9 mouse cellular contexts compared by ENCODE assay signal in genomic region chr10:33986771-33987170, GRCm38 (mm10). TPM values are rescaled to one million over a fixed set of nuclear protein-coding genes. Genes with fewer than 3 reads are reported as not detected.
A peak's percentile ranks its signal among the peaks of the same experiment; 100 is the strongest.
DNase-seq lines count a peak whose midpoint lies in the region; ATAC-seq and TF ChIP-seq lines count a peak whose summit lies in the region.
"Had no signal": no experiment of that assay in that cellular context is flagged by ENCODE, and none has a peak within 500 bp of the region (broad histone marks: within the 10 kb centered on the region; RNA-seq: fewer than 3 reads in every experiment).

No protein-coding gene starts in this region.

- DNase-seq in ES-CJ7 (ENCODE audit: low read depth, low spot score), result peak; percentile 97
- peak; percentile 35 for DNase-seq in adrenal gland, adult 8-10 months
- peak; percentile 62 for DNase-seq in embryo, embryonic 9.5 days (ENCODE audit: extremely low spot score)
- DNase-seq in heart, postnatal 0 days (ENCODE audit: low spot score), result peak; percentile 72
- DNase-seq in layer of hippocampus, adult 11-12 months (ENCODE audit: low spot score), result peak; percentile 81
- peak; percentile 92 for DNase-seq in lung, embryonic 14.5 days
- peak; percentile 69 for DNase-seq in retina, adult 2 months (ENCODE audit: low read depth, low spot score)
- peak; percentile 29 for DNase-seq in yolk sac, embryonic 10.5 days (ENCODE audit: low spot score)

- H3K9me3 ChIP-seq in heart, postnatal 0 days (replicated peaks; ENCODE audit: control insufficient read depth, low read length), result no peaks in the 10 kb centered on the region
- H3K9me3 ChIP-seq in lung, embryonic 14.5 days (ENCODE audit: low read depth, low read length), result no peaks in the 10 kb centered on the region

- peaks cover 4% of the 10 kb centered on the region; the same call in 1 of the 2 replicates for H3K36me3 ChIP-seq in heart, postnatal 0 days (replicated peaks; ENCODE audit: control insufficient read depth, insufficient read depth, low read length)
- H3K36me3 ChIP-seq in lung, embryonic 14.5 days (ENCODE audit: insufficient read depth), result peaks cover 6% of the 10 kb centered on the region; the same call in 1 of the 2 replicates

- H3K4me3 ChIP-seq in heart, postnatal 0 days (ENCODE audit: low read depth, low read length), result no peak overlapping the region
- no peak overlapping the region for H3K4me3 ChIP-seq in lung, embryonic 14.5 days (ENCODE audit: low read depth, low read length)

- no peaks in the 10 kb centered on the region for H3K4me1 ChIP-seq in heart, postnatal 0 days (ENCODE audit: control insufficient read depth, insufficient read depth)
- H3K4me1 ChIP-seq in lung, embryonic 14.5 days (ENCODE audit: insufficient read depth), result no peaks in the 10 kb centered on the region

- TF ChIP-seq EP300 in heart, postnatal 0 days (IDR thresholded peaks at IDR 0.05; ENCODE audit: low read depth), result no peak

- 14% methylated on average over 4 of the region's 4 CpGs for WGBS in heart, postnatal 0 days
- WGBS in lung, embryonic 14.5 days, result 19% methylated on average over 4 of the region's 4 CpGs

- H3K4me2 ChIP-seq in heart, postnatal 0 days (ENCODE audit: low read depth, low read length), result no peak overlapping the region
- no peak overlapping the region for H3K4me2 ChIP-seq in lung, embryonic 14.5 days

- peak; percentile 36; the same call in 1 of the 2 replicates for ATAC-seq in heart, postnatal 0 days (ENCODE audit: insufficient read depth, low read depth)
- ATAC-seq in lung, embryonic 14.5 days (ENCODE audit: insufficient read depth), result peak; percentile 69; the same call in 1 of the 2 replicates

- H3K27ac ChIP-seq in heart, postnatal 0 days (ENCODE audit: low read depth), result no peak overlapping the region
- H3K27ac ChIP-seq in lung, embryonic 14.5 days (ENCODE audit: low read depth), result no peak overlapping the region

- H3K27me3 ChIP-seq in heart, postnatal 0 days (ENCODE audit: control insufficient read depth, insufficient read depth, low read length), result no peaks in the 10 kb centered on the region
- no peaks in the 10 kb centered on the region for H3K27me3 ChIP-seq in lung, embryonic 14.5 days (ENCODE audit: insufficient read depth, low read length)

- no peak overlapping the region for H3K9ac ChIP-seq in heart, postnatal 0 days (replicated peaks; ENCODE audit: low read depth, low read length)
- no peak overlapping the region for H3K9ac ChIP-seq in lung, embryonic 14.5 days

- peak; percentile 100 for TF ChIP-seq CTCF in heart, postnatal 0 days (IDR thresholded peaks at IDR 0.05; ENCODE audit: low read depth)
- TF ChIP-seq CTCF in lung, embryonic 14.5 days (IDR thresholded peaks at IDR 0.05; ENCODE audit: low read depth), result peak; percentile 98

RNA-seq across cellular contexts. Expression of gene Rwdd1, which starts 32.7 kb away (rescaled TPM):
- 100 to 1,000 TPM in 2 of 4 experiments, 10 to 100 TPM in 2; 96.3 to 117 (median 103) TPM for total RNA-seq in adrenal gland, adult 8-10 months (2022)
- total RNA-seq in heart, postnatal 0 days (2014; rRNA removed; ENCODE audit: low replicate concordance), result 87.7 and 152 TPM in 2 replicates
- polyA plus RNA-seq in heart, postnatal 0 days (2015; fragmentation: Nextera tagmentation; extraction: Ambion mirVana), result 132 and 142 TPM in 2 replicates
- polyA plus RNA-seq in lung, embryonic 14.5 days (2014; fragmentation: Nextera tagmentation; extraction: Ambion mirVana), result 136 and 142 TPM in 2 replicates

RNA-seq across cellular contexts. Expression of gene Zup1, which starts 35.7 kb away (rescaled TPM):
- total RNA-seq in adrenal gland, adult 8-10 months (2022), result 10 to 100 TPM; 17.3 to 26.7 (median 20.7) TPM
- total RNA-seq in heart, postnatal 0 days (2014; rRNA removed; ENCODE audit: low replicate concordance), result 10.4 and 17.8 TPM in 2 replicates
- polyA plus RNA-seq in heart, postnatal 0 days (2015; fragmentation: Nextera tagmentation; extraction: Ambion mirVana), result 8.2 and 9.2 TPM in 2 replicates
- 19.3 and 20.8 TPM in 2 replicates for polyA plus RNA-seq in lung, embryonic 14.5 days (2014; fragmentation: Nextera tagmentation; extraction: Ambion mirVana)

RNA-seq across cellular contexts. Expression of gene Trappc3l, which starts 50.6 kb away (rescaled TPM):
- total RNA-seq in adrenal gland, adult 8-10 months (2022), result not detected
- total RNA-seq in heart, postnatal 0 days (2014; rRNA removed; ENCODE audit: low replicate concordance), result not detected in 2 replicates
- not detected in 2 replicates for polyA plus RNA-seq in heart, postnatal 0 days (2015; fragmentation: Nextera tagmentation; extraction: Ambion mirVana)
- polyA plus RNA-seq in lung, embryonic 14.5 days (2014; fragmentation: Nextera tagmentation; extraction: Ambion mirVana), result not detected in 2 replicates
- polyA plus RNA-seq: liver, embryonic 16.5 days had no signal

RNA-seq across cellular contexts. Expression of gene Calhm4, which starts 57.3 kb away (rescaled TPM):
- not detected for total RNA-seq in adrenal gland, adult 8-10 months (2022)
- not detected in 2 replicates for total RNA-seq in heart, postnatal 0 days (2014; rRNA removed; ENCODE audit: low replicate concordance)
- not detected in 2 replicates for polyA plus RNA-seq in heart, postnatal 0 days (2015; fragmentation: Nextera tagmentation; extraction: Ambion mirVana)
- polyA plus RNA-seq in lung, embryonic 14.5 days (2014; fragmentation: Nextera tagmentation; extraction: Ambion mirVana), result not detected in 2 replicates
- polyA plus RNA-seq: liver, embryonic 16.5 days had no signal

Comparison
In these comparisons a context has a peak if more than half of its experiments do, and no peak if none do; other contexts are left out.
1. DNase-seq: peak in every context shown above with its lines; median percentile 97 in ES-CJ7; 92 in lung, embryonic 14.5 days; 81 in layer of hippocampus, adult 11-12 months; 72 in heart, postnatal 0 days; 69 in retina, adult 2 months; 62 in embryo, embryonic 9.5 days; 35 in adrenal gland, adult 8-10 months; 29 in yolk sac, embryonic 10.5 days.